Mouse (Mus musculus) embryonic fibroblast, embryonic 13.5 days (primary cell): ENCODE results near the gene E2f2. TPM values are rescaled to one million over a fixed set of nuclear protein-coding genes. Genes with fewer than 3 reads are reported as not detected.
A peak's percentile ranks its signal among the peaks of the same experiment; 100 is the strongest.

ENCODE experiments used
- H3K27ac ChIP-seq: 2 replicates; pipeline ENCODE4 v1.5.1; 2012; ENCODE audit warnings: low read length, control low read depth, inconsistent platforms; ENCODE audit not compliant: insufficient read depth
- H3K4me1 ChIP-seq: 2 replicates; pipeline ENCODE4 v1.6.1; 2011; ENCODE audit warnings: low read length; ENCODE audit not compliant: control insufficient read depth, insufficient read depth
- H3K4me3 ChIP-seq: 2 replicates; pipeline ENCODE4 v1.5.1; 2011; ENCODE audit warnings: mild to moderate bottlenecking, control low read depth, low read length; ENCODE audit not compliant: insufficient read depth
- CTCF ChIP-seq: IDR thresholded peaks from 2 replicates; pipeline ENCODE4 v1.5.1; 2011; ENCODE audit warnings: mild to moderate bottlenecking, control low read depth, low read length, moderate library complexity, borderline replicate concordance; ENCODE audit not compliant: insufficient read depth
- POLR2A ChIP-seq: IDR thresholded peaks from 2 replicates; pipeline ENCODE4 v1.6.1; 2011; ENCODE audit warnings: low read depth, mild to moderate bottlenecking, control low read depth, low read length, moderate library complexity
- polyA plus RNA-seq: library from polyadenylated mRNA; stranded (reverse); fragments of >200 nt; gene quantifications from 2 replicates; pipeline ENCODE4 v1.2.4, GENCODE M21; 2011; ENCODE audit warnings: low read depth; ENCODE audit not compliant: missing spikeins, insufficient read length

E2f2 gene
- polyA plus RNA-seq, 1 experiment = 1.1 TPM

GRCm38 (mm10) chr4:136238669-136239068 lies 66.5 kb downstream of the E2f2 start:
- Histone ChIP-seq H3K4me3 (no peak overlapping the region), H3K4me1 (no peaks in the 10 kb centered on the region)

DNA sequence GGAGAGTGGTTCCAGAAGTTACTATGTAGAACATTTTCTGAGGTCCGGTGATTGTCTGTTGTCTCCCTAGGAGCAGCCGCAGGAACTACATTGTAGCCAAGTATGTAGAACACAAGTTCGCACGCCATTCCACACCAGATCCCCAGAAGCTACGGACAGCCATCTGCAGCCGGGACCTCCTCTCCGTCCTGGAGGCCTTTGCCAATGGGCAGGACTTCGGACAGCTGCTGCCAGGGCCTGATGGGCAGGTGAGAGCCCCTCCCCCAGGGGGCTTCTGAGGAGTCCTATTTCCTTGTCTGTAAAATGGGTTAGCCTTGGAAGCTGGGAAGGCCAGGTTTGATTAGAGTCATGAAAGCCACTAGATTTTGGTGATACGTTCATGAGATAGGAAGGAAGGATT lies 66.9 kb downstream of the E2f2 start:
- TF ChIP-seq POLR2A (no peak), CTCF (no peak)
- Histone ChIP-seq H3K4me1 (no peaks in the 10 kb centered on the region), H3K4me3 (no peak overlapping the region), H3K27ac (no peak overlapping the region)

More at GRCm38 (mm10) chr4:136238669-136239068, 66.5 kb downstream of the E2f2 start:
- TF ChIP-seq CTCF = no peak
- no peak for TF ChIP-seq POLR2A
- H3K27ac ChIP-seq = no peak overlapping the region

DNA sequence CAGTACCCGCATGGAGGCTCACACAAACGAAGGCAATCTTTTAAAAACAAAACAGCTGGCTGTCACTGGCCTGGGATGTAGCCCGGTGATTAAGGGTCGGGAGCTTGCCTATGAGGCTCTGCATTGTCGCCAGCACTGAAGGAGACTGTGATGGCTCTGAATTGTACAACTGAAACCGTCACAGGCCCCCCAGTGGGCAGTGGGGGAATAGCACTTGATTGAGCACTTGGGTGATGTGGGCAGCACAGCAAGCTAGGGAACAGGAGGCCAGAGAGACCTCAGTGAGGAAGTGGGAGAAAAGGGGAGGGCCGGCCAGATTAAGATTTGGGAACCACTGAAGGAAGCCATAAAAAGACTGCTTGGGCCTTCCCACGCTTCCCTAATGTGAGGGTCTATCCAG lies 67.4 kb downstream of the E2f2 start:
- Histone ChIP-seq H3K4me1 (no peaks in the 10 kb centered on the region), H3K4me3 (no peak overlapping the region)
- no peak for TF ChIP-seq POLR2A
- TF ChIP-seq CTCF = peak; percentile 50; the same call in 1 of the 2 replicates

GRCm38 (mm10) chr4:136240123-136240522 lies 67.9 kb downstream of the E2f2 start:
- H3K27ac ChIP-seq = no peak overlapping the region
- no peak overlapping the region for H3K4me3 ChIP-seq
- TF ChIP-seq POLR2A (no peak), CTCF (no peak)
- H3K4me1 ChIP-seq = no peaks in the 10 kb centered on the region

More for the DNA sequence above, 67.4 kb downstream of the E2f2 start:
- H3K27ac ChIP-seq = no peak overlapping the region

DNA sequence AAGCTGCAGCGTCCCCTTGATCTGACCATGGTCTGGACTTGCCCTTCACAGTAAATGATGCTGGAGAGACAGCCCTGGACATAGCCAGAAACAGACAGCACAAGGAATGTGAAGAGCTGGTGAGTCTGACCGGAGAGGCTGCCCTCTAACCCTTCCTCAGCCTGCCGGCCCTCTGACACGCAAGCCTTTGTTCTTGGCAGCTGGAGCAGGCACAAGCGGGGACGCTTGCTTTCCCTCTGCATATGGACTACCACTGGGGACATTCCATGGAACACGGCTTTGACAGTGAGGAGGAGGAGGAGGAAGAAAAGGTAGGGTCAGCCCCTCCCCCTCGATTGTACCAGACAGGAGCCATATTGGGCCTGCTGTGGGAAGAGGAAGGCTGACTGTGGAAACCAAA lies 68.8 kb downstream of the E2f2 start:
- Histone ChIP-seq H3K27ac (no peak overlapping the region), H3K4me3 (no peak overlapping the region), H3K4me1 (no peaks in the 10 kb centered on the region)
- TF ChIP-seq CTCF (no peak), POLR2A (no peak)

GRCm38 (mm10) chr4:136242065-136242703 lies 70.0 kb downstream of the E2f2 start:
- Histone ChIP-seq H3K27ac (no peak overlapping the region), H3K4me1 (no peaks in the 10 kb centered on the region), H3K4me3 (no peak overlapping the region)
- TF ChIP-seq CTCF (peak; percentile 34; the same call in 1 of the 2 replicates), POLR2A (no peak)

DNA sequence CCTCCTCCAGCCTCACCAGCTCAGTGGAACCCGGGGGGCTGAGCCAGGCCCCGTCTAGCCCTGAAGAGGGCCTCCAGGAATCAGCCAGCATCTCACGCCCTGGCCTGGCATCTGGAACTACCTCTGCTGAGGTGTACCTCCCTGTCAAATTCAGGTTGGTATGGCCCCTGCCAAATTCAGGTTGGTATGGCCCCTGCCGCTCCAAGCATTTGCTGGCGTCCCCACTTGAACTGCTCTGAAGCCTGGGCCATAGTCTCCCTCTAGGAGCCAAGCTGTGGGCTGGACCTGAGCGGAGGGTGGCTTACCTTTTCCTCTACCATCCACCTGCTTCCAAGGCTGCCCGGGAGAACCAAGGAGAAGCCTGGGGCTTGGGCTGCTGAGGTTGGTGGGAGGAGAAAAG lies 70.5 kb downstream of the E2f2 start:
- H3K27ac ChIP-seq = no peak overlapping the region
- TF ChIP-seq POLR2A = no peak
- no peak for TF ChIP-seq CTCF
- H3K4me1 ChIP-seq = no peaks in the 10 kb centered on the region
- H3K4me3 ChIP-seq = no peak overlapping the region

GRCm38 (mm10) chr4:136244208-136244607 lies 72.0 kb downstream of the E2f2 start:
- Histone ChIP-seq H3K4me3 (no peak overlapping the region), H3K27ac (no peak overlapping the region), H3K4me1 (no peaks in the 10 kb centered on the region)
- TF ChIP-seq CTCF (no peak), POLR2A (no peak)

Other genes with a start within 250 kb of the E2f2 start
- gene Hmgcl, start 225.9 kb upstream of the E2f2 start, polyA plus RNA-seq = 19.5 and 24.1 TPM in 2 replicates
- 12.7 and 18.0 TPM in 2 replicates for gene Gale, start 208.7 kb upstream of the E2f2 start, polyA plus RNA-seq
- 31.6 and 35.5 TPM in 2 replicates for gene Lypla2, start 199.8 kb upstream of the E2f2 start, polyA plus RNA-seq
- gene Pithd1, start 185.1 kb upstream of the E2f2 start, polyA plus RNA-seq = 17.5 and 22.1 TPM in 2 replicates
- gene Eloa, start 150.6 kb upstream of the E2f2 start, polyA plus RNA-seq = 39.8 and 43.8 TPM in 2 replicates
- 1,040 and 1,174 TPM in 2 replicates for gene Rpl11, start 119.0 kb upstream of the E2f2 start, polyA plus RNA-seq
- 201 and 239 TPM in 2 replicates for gene Id3, start 28.9 kb upstream of the E2f2 start, polyA plus RNA-seq
- 7.0 and 8.5 TPM in 2 replicates for gene Asap3, start 34.0 kb downstream of the E2f2 start, polyA plus RNA-seq
- gene Tcea3, start 75.3 kb downstream of the E2f2 start, polyA plus RNA-seq = 13.1 and 15.6 TPM in 2 replicates
- gene Zfp46, start 112.3 kb downstream of the E2f2 start, polyA plus RNA-seq = 22.4 and 23.2 TPM in 2 replicates
- 88.0 and 105 TPM in 2 replicates for gene Hnrnpr, start 138.5 kb downstream of the E2f2 start, polyA plus RNA-seq